Mouse (Mus musculus) olfactory bulb, adult 2 months (tissue): ENCODE data around the gene Gm17428. TPM values are rescaled to one million over a fixed set of nuclear protein-coding genes. Genes with fewer than 3 reads are reported as not detected.
"Not testable (repeated sequence)": the region's sequence is repeated elsewhere in the genome, so short reads cannot be mapped to it uniquely, and the experiment has no call there.

Experiments used
- H3K27ac ChIP-seq: fragments of 200-500 bp; 2 replicates; pipeline ENCODE4 v1.5.1; 2012; ENCODE audit warnings: low read depth, low read length; ENCODE audit not compliant: insufficient read depth
- H3K4me1 ChIP-seq: fragments of 200-500 bp; 2 replicates; pipeline ENCODE4 v1.6.1; 2012; ENCODE audit warnings: low read length; ENCODE audit not compliant: control insufficient read depth, insufficient read depth
- H3K4me3 ChIP-seq: fragments of 200-500 bp; 2 replicates; pipeline ENCODE4 v1.5.1; 2012; ENCODE audit warnings: mild to moderate bottlenecking, low read depth, low read length, moderate library complexity; ENCODE audit not compliant: insufficient read depth
- CTCF ChIP-seq: fragments of 200-500 bp; IDR thresholded peaks from 2 replicates; pipeline ENCODE4 v1.5.1; 2012; ENCODE audit warnings: low read depth, mild to moderate bottlenecking, low read length, moderate library complexity; ENCODE audit not compliant: insufficient read depth
- POLR2A ChIP-seq: fragments of 200-500 bp; IDR thresholded peaks from 2 replicates; pipeline ENCODE4 v1.6.1; 2012; ENCODE audit warnings: mild to moderate bottlenecking, low read depth, low read length, moderate library complexity; ENCODE audit not compliant: insufficient read depth
- WGBS: fragments of 180-500 bp; shearing (Covaris S2); methylation state at CpG from one replicate; pipeline ENCODE4 v1.1.7; 2018; 5-methylcytosine and 5-hydroxymethylcytosine counted together
- polyA plus RNA-seq: library from polyadenylated mRNA; stranded (reverse); fragments of >200 nt; gene quantifications from 2 replicates; pipeline ENCODE4 v1.2.4, GENCODE M21; 2012; ENCODE audit warnings: low replicate concordance; ENCODE audit not compliant: missing spikeins, insufficient read depth, insufficient read length

The Gm17428 gene
- polyA plus RNA-seq, 1 experiment, result not detected

- Histone ChIP-seq H3K4me3 (peak overlapping the region; percentile 4), H3K27ac (peak overlapping the region; percentile 91), H3K4me1 (peaks cover 28% of the 10 kb centered on the region)
- no peak for TF ChIP-seq POLR2A
- TF ChIP-seq CTCF, result no peak
- 38% methylated on average over 6 of the region's 6 CpGs for WGBS
Observed at GRCm38 (mm10) chr14:54974068-54974791, 2.5 kb upstream of the Gm17428 start.

- H3K4me3 ChIP-seq, result no peak overlapping the region
- 91% methylated on average over 8 of the region's 8 CpGs for WGBS
- no peak overlapping the region for H3K27ac ChIP-seq
- H3K4me1 ChIP-seq, result peaks cover 18% of the 10 kb centered on the region
- TF ChIP-seq CTCF (no peak), POLR2A (no peak)
Observed at GRCm38 (mm10) chr14:54978664-54979063, 1.9 kb downstream of the Gm17428 start.

- WGBS, result 97% methylated on average over 7 of the region's 7 CpGs
- Histone ChIP-seq H3K4me3 (no peak overlapping the region), H3K27ac (no peak overlapping the region), H3K4me1 (no peaks in the 10 kb centered on the region)
- no peak for TF ChIP-seq POLR2A
- no peak for TF ChIP-seq CTCF
Observed at GRCm38 (mm10) chr14:54981934-54982333, 5.2 kb downstream of the Gm17428 start.

- H3K4me3 ChIP-seq, H3K27ac ChIP-seq: not testable (repeated sequence)
- H3K4me1 ChIP-seq, result peaks cover 13% of the 10 kb centered on the region
- WGBS, result 96% methylated on average over 9 of the region's 9 CpGs
Observed at GRCm38 (mm10) chr14:54988350-54988874, 11.7 kb downstream of the Gm17428 start.

- 93% methylated on average over 13 of the region's 13 CpGs for WGBS
- Histone ChIP-seq H3K4me3 (no peak overlapping the region), H3K4me1 (peaks cover 17% of the 10 kb centered on the region), H3K27ac (no peak overlapping the region)
- TF ChIP-seq POLR2A (no peak), CTCF (no peak)
Observed at GRCm38 (mm10) chr14:54988882-54989281, 12.1 kb downstream of the Gm17428 start.

- peak overlapping the region; percentile 91 for H3K27ac ChIP-seq
- peaks cover 24% of the 10 kb centered on the region for H3K4me1 ChIP-seq
- TF ChIP-seq POLR2A, result no peak
- WGBS, result 58% methylated on average over 8 of the region's 8 CpGs
- H3K4me3 ChIP-seq, result no peak overlapping the region
Observed at GRCm38 (mm10) chr14:54989886-54990441, 13.2 kb downstream of the Gm17428 start.

GRCm38 (mm10) chr14:54992196-54992595, 15.5 kb downstream of the Gm17428 start:
- 95% methylated on average over 10 of the region's 10 CpGs for WGBS
- TF ChIP-seq CTCF, result no peak
- no peak for TF ChIP-seq POLR2A
- Histone ChIP-seq H3K4me3 (no peak overlapping the region), H3K27ac (no peak overlapping the region), H3K4me1 (peaks cover 44% of the 10 kb centered on the region)

- Histone ChIP-seq H3K27ac (no peak overlapping the region), H3K4me3 (no peak overlapping the region), H3K4me1 (peaks cover 45% of the 10 kb centered on the region)
- WGBS, result 54% methylated on average over 10 of the region's 10 CpGs
- TF ChIP-seq CTCF, result no peak
- no peak for TF ChIP-seq POLR2A
Observed at GRCm38 (mm10) chr14:54993636-54994035, 16.9 kb downstream of the Gm17428 start.

- TF ChIP-seq POLR2A (no peak), CTCF (no peak)
- Histone ChIP-seq H3K4me1 (peaks cover 45% of the 10 kb centered on the region), H3K4me3 (no peak within 1 kb of the TSS), H3K27ac (peak within 1 kb of the TSS; percentile 91)
- 58% methylated on average over 11 of the region's 11 CpGs for WGBS
Observed at GRCm38 (mm10) chr14:54994136-54994868, 17.6 kb downstream of the Gm17428 start, which contains the start of gene Myh7. TSS of gene Myh7 (minus strand) at chr14:54994626.
